Mouse (Mus musculus): ENCODE measurements around the gene Pde2a. TPM values are rescaled to one million over a fixed set of nuclear protein-coding genes. Genes with fewer than 3 reads are reported as not detected.
A peak's percentile ranks its signal among the peaks of the same experiment; 100 is the strongest.
"Not testable (repeated sequence)": the region's sequence is repeated elsewhere in the genome, so short reads cannot be mapped to it uniquely, and the experiment has no call there.

Pde2a gene
- polyA plus RNA-seq, 1 experiment from 2014 or later = 16.4 TPM

GRCm38 (mm10) chr7:101549266-101549665 is 127.8 kb downstream of the Pde2a start:
- DNase-seq (ENCODE audit: low spot score) (no peak), ATAC-seq (replicated peaks; ENCODE audit: low FRiP score, low TSS enrichment, low read depth) (no peak)
- Histone ChIP-seq H3K9me3 (ENCODE audit: control insufficient read depth, low read length) (no peaks in the 10 kb centered on the region), H3K36me3 (ENCODE audit: control insufficient read depth, insufficient read depth, low read length) (no peaks in the 10 kb centered on the region), H3K4me3 (ENCODE audit: low read depth, low read length) (no peak overlapping the region), H3K27me3 (replicated peaks; ENCODE audit: control insufficient read depth, insufficient read depth, low read length) (no peaks in the 10 kb centered on the region), H3K4me1 (replicated peaks; ENCODE audit: control insufficient read depth, insufficient read depth, low read length) (no peaks in the 10 kb centered on the region), H3K9ac (ENCODE audit: low read length) (no peak overlapping the region), H3K4me2 (ENCODE audit: low read length) (no peak overlapping the region), H3K27ac (ENCODE audit: low read depth) (no peak overlapping the region)
- 89% methylated on average over 3 of the region's 3 CpGs for WGBS

DNA sequence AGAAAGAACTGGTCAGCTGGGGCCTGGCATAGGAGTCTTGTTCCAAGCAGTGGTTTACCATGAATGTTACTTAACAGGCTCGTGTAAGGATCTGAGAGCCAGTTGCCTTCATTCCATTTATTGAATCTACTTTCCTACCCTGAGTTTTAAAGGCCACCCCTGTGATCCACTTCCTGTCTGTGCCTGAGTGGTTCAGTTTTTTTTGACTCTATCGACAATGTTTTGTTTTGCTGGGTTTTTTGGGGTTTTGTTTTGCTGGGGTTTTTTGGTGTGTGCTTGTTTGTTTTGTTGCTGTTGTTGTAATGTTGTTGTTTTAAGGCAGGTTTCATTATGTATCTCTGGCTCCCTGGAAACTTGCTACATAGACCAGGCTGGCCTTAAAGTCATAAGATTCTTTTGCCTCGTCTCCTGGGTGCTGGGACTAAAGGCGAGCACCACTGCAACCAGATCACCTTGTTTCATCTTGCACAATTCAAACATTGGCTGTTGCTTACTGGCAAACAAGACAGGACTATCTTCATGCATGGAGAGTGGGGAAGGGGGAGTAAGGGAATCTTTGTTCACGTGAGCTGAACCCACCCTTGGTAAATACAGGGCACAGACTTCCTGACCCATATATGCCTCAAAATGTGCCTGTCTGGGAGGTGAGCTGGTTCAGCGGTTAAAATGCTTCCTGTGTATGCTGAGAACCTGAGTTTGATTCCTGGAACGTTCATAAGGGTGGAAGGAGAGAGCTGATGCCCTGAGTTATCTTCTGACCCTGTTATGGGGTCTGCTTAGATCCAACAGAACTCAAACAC is 129.4 kb downstream of the Pde2a start:
- Histone ChIP-seq H3K4me3 (ENCODE audit: low read depth, low read length) (no peak overlapping the region), H3K27ac (ENCODE audit: low read depth) (no peak overlapping the region), H3K4me1 (replicated peaks; ENCODE audit: control insufficient read depth, insufficient read depth, low read length) (no peaks in the 10 kb centered on the region), H3K9me3 (ENCODE audit: control insufficient read depth, low read length) (no peaks in the 10 kb centered on the region), H3K4me2 (ENCODE audit: low read length) (no peak overlapping the region), H3K36me3 (ENCODE audit: control insufficient read depth, insufficient read depth, low read length) (no peaks in the 10 kb centered on the region), H3K9ac (ENCODE audit: low read length) (no peak overlapping the region), H3K27me3 (replicated peaks; ENCODE audit: control insufficient read depth, insufficient read depth, low read length) (no peaks in the 10 kb centered on the region)
- no peak for DNase-seq (ENCODE audit: low spot score)
- WGBS = 54% methylated on average over 7 of the region's 7 CpGs
- 0 out of 2 replicates have a peak, but pooled peaks have one; percentile 40 for ATAC-seq (replicated peaks; ENCODE audit: low FRiP score, low TSS enrichment, low read depth)

DNA sequence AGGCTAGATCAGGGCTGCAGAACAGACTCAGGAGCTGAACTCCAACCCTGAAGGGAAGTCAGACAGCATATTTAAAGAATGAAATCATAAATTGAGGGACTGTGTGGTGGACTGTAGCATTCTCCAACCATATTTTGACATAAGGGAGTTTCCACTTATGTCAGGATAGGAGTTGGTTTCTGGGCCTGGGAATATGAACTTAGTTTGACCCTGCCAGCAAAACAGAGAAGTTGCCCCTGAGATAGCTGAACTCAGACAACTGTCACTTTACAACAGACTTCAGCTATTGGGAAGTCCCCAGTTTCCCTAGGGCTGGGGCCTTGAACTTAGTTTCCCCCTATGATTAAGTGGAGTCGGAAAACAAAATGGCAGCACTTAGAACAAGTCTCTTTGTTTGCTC is 130.0 kb downstream of the Pde2a start:
- Histone ChIP-seq H3K4me3 (ENCODE audit: low read depth, low read length) (no peak overlapping the region), H3K9me3 (ENCODE audit: control insufficient read depth, low read length) (no peaks in the 10 kb centered on the region), H3K36me3 (ENCODE audit: control insufficient read depth, insufficient read depth, low read length) (no peaks in the 10 kb centered on the region), H3K9ac (ENCODE audit: low read length) (no peak overlapping the region), H3K27ac (ENCODE audit: low read depth) (no peak overlapping the region), H3K4me1 (replicated peaks; ENCODE audit: control insufficient read depth, insufficient read depth, low read length) (no peaks in the 10 kb centered on the region), H3K4me2 (ENCODE audit: low read length) (no peak overlapping the region), H3K27me3 (replicated peaks; ENCODE audit: control insufficient read depth, insufficient read depth, low read length) (no peaks in the 10 kb centered on the region)
- 89% methylated on average over 1 of the region's 1 CpGs for WGBS
- ATAC-seq (replicated peaks; ENCODE audit: low FRiP score, low TSS enrichment, low read depth) (no peak), DNase-seq (ENCODE audit: low spot score) (no peak)

- 96% methylated on average over 3 of the region's 3 CpGs for WGBS
- not testable (repeated sequence) for ATAC-seq (replicated peaks; ENCODE audit: low FRiP score, low TSS enrichment, low read depth); H3K9ac ChIP-seq (ENCODE audit: low read length); H3K4me3 ChIP-seq (ENCODE audit: low read depth, low read length); H3K27ac ChIP-seq (ENCODE audit: low read depth); H3K27me3 ChIP-seq (replicated peaks; ENCODE audit: control insufficient read depth, insufficient read depth, low read length); DNase-seq (ENCODE audit: low spot score); H3K36me3 ChIP-seq (ENCODE audit: control insufficient read depth, insufficient read depth, low read length); H3K9me3 ChIP-seq (ENCODE audit: control insufficient read depth, low read length); H3K4me1 ChIP-seq (replicated peaks; ENCODE audit: control insufficient read depth, insufficient read depth, low read length); H3K4me2 ChIP-seq (ENCODE audit: low read length)
Measured at GRCm38 (mm10) chr7:101555473-101555872, 134.0 kb downstream of the Pde2a start.

DNA sequence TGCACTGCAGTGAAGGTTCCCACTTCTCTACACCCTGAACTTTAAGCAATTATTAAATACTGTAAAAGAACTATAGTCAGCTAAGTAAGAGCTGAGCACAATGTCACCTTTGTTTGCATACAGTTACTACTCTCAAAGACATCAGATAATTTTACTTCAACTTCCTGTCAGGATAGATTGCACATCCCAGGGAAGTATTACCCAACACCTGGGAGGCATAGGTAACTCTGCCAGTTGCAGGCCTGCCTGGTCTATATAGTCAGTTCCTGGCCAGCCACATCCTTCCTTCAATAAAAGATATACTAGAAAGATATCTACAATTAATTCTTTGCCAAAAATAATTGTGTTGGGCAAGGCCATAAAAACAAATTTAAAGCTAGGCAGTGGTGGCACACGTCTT is 135.9 kb downstream of the Pde2a start:
- Histone ChIP-seq H3K36me3 (ENCODE audit: control insufficient read depth, insufficient read depth, low read length) (no peaks in the 10 kb centered on the region), H3K4me1 (replicated peaks; ENCODE audit: control insufficient read depth, insufficient read depth, low read length) (no peaks in the 10 kb centered on the region), H3K9me3 (ENCODE audit: control insufficient read depth, low read length) (no peaks in the 10 kb centered on the region), H3K4me2 (ENCODE audit: low read length) (no peak overlapping the region), H3K4me3 (ENCODE audit: low read depth, low read length) (no peak overlapping the region), H3K9ac (ENCODE audit: low read length) (no peak overlapping the region), H3K27me3 (replicated peaks; ENCODE audit: control insufficient read depth, insufficient read depth, low read length) (no peaks in the 10 kb centered on the region), H3K27ac (ENCODE audit: low read depth) (no peak overlapping the region)
- WGBS = 73% methylated on average over 1 of the region's 1 CpGs
- no peak for DNase-seq (ENCODE audit: low spot score)
- no peak for ATAC-seq (replicated peaks; ENCODE audit: low FRiP score, low TSS enrichment, low read depth)

- 50% methylated on average over 5 of the region's 5 CpGs for WGBS
- H3K36me3 ChIP-seq (ENCODE audit: control insufficient read depth, insufficient read depth, low read length); H3K4me2 ChIP-seq (ENCODE audit: low read length); DNase-seq (ENCODE audit: low spot score); H3K9me3 ChIP-seq (ENCODE audit: control insufficient read depth, low read length); H3K27me3 ChIP-seq (replicated peaks; ENCODE audit: control insufficient read depth, insufficient read depth, low read length); H3K4me1 ChIP-seq (replicated peaks; ENCODE audit: control insufficient read depth, insufficient read depth, low read length); H3K4me3 ChIP-seq (ENCODE audit: low read depth, low read length); H3K27ac ChIP-seq (ENCODE audit: low read depth); H3K9ac ChIP-seq (ENCODE audit: low read length): not testable (repeated sequence)
- 0 out of 2 replicates have a peak, but pooled peaks have one; percentile 36 for ATAC-seq (replicated peaks; ENCODE audit: low FRiP score, low TSS enrichment, low read depth)
Measured at GRCm38 (mm10) chr7:101559393-101559792, 137.9 kb downstream of the Pde2a start.

MicroRNAs within 50 kb of the gene (microRNA counts, 519-probe panel; counts per million panel counts)
- microRNA mmu-miR-139-3p (not detected), microRNA mmu-miR-139-5p (2,179 counts per million, percentile 19 among the panel's probes with 10 or more counts)

Small RNA genes lying within 50 kb of the gene (microRNA-seq; reads per million reads assigned to microRNA genes)
- 2,085 reads per million, percentile 84 among the genes with 10 or more reads in this experiment for gene Mir139

Other genes with a start within 250 kb of the Pde2a start
- gene Atg16l2, start 119.4 kb upstream of the Pde2a start, polyA plus RNA-seq (2014; fragmentation: Nextera tagmentation; extraction: Ambion mirVana) = 12.7 and 16.7 TPM in 2 replicates
- 123 and 134 TPM in 2 replicates for gene Stard10, start 104.6 kb upstream of the Pde2a start, polyA plus RNA-seq (2014; fragmentation: Nextera tagmentation; extraction: Ambion mirVana)
- 70.1 and 72.1 TPM in 2 replicates for gene Arap1, start 73.6 kb upstream of the Pde2a start, polyA plus RNA-seq (2014; fragmentation: Nextera tagmentation; extraction: Ambion mirVana)
- gene Gm45837, start 10.8 kb upstream of the Pde2a start, polyA plus RNA-seq (2014; fragmentation: Nextera tagmentation; extraction: Ambion mirVana) = 3.9 TPM in 1 of 2 replicates, not detected in the other
- 0.07 and 0.08 TPM in 2 replicates for gene Art2b, start 163.9 kb downstream of the Pde2a start, polyA plus RNA-seq (2014; fragmentation: Nextera tagmentation; extraction: Ambion mirVana)
- 50.8 and 51.1 TPM in 2 replicates for gene Clpb, start 241.9 kb downstream of the Pde2a start, polyA plus RNA-seq (2014; fragmentation: Nextera tagmentation; extraction: Ambion mirVana)

Measured in intestine, embryonic 14.5 days (tissue).